Mouse (Mus musculus): Measurements from ENCODE around the gene Cmtm2a. TPM values are rescaled to one million over a fixed set of nuclear protein-coding genes. Genes with fewer than 3 reads are reported as not detected.
A peak's percentile ranks its signal among the peaks of the same experiment; 100 is the strongest.
"Not testable (repeated sequence)": the region's sequence is repeated elsewhere in the genome, so short reads cannot be mapped to it uniquely, and the experiment has no call there.

The Cmtm2a gene
- polyA plus RNA-seq, 1 experiment from 2014 or later, result not detected

GRCm38 (mm10) chr8:104332665-104333631 is 40.0 kb upstream of the Cmtm2a start:
- H3K27me3 ChIP-seq, result no peaks in the 10 kb centered on the region
- 77% methylated on average over 5 of the region's 5 CpGs for WGBS
- H3K9ac ChIP-seq (replicated peaks), result no peak overlapping the region
- H3K4me3 ChIP-seq, result no peak overlapping the region
- no peaks in the 10 kb centered on the region for H3K4me1 ChIP-seq
- H3K36me3 ChIP-seq, result no peaks in the 10 kb centered on the region
- no peak for ATAC-seq (replicated peaks)
- H3K4me2 ChIP-seq (replicated peaks), result no peak overlapping the region
- H3K9me3 ChIP-seq, result no peaks in the 10 kb centered on the region
- no peak overlapping the region for H3K27ac ChIP-seq (replicated peaks)

GRCm38 (mm10) chr8:104321930-104322329 is 28.9 kb upstream of the Cmtm2a start, which contains the start of gene Cmtm2b:
Gene Cmtm2b, plus strand, starts transcription at chr8:104322230.
- not testable (repeated sequence) for H3K9me3 ChIP-seq; H3K27me3 ChIP-seq; H3K36me3 ChIP-seq; H3K4me2 ChIP-seq (replicated peaks); H3K9ac ChIP-seq (replicated peaks); H3K27ac ChIP-seq (replicated peaks); H3K4me3 ChIP-seq; H3K4me1 ChIP-seq; ATAC-seq (replicated peaks)
- 91% methylated on average over 12 of the region's 12 CpGs for WGBS

- H3K9ac ChIP-seq (replicated peaks); H3K9me3 ChIP-seq; H3K36me3 ChIP-seq; H3K4me3 ChIP-seq; H3K4me1 ChIP-seq; H3K27ac ChIP-seq (replicated peaks); H3K4me2 ChIP-seq (replicated peaks); H3K27me3 ChIP-seq; ATAC-seq (replicated peaks): not testable (repeated sequence)
- WGBS, result 84% methylated on average over 9 of the region's 11 CpGs
Observed at GRCm38 (mm10) chr8:104321267-104321666, 28.3 kb upstream of the Cmtm2a start, which contains the start of gene Gm11020. Gene Gm11020, plus strand, starts transcription at chr8:104321567.

- Histone ChIP-seq H3K27ac (replicated peaks) (no peak overlapping the region), H3K9me3 (no peaks in the 10 kb centered on the region), H3K27me3 (no peaks in the 10 kb centered on the region), H3K4me1 (no peaks in the 10 kb centered on the region), H3K9ac (replicated peaks) (no peak overlapping the region), H3K4me3 (no peak overlapping the region), H3K4me2 (replicated peaks) (no peak overlapping the region), H3K36me3 (no peaks in the 10 kb centered on the region)
- ATAC-seq (replicated peaks), result no peak
- WGBS, result 70% methylated on average over 4 of the region's 4 CpGs
Observed at GRCm38 (mm10) chr8:104313311-104313710, 20.3 kb upstream of the Cmtm2a start.

GRCm38 (mm10) chr8:104312023-104312422 is 19.0 kb upstream of the Cmtm2a start:
- H3K4me3 ChIP-seq; H3K4me1 ChIP-seq; H3K9ac ChIP-seq (replicated peaks); H3K9me3 ChIP-seq; H3K4me2 ChIP-seq (replicated peaks); H3K36me3 ChIP-seq; H3K27me3 ChIP-seq; ATAC-seq (replicated peaks); H3K27ac ChIP-seq (replicated peaks): not testable (repeated sequence)
- WGBS, result 94% methylated on average over 3 of the region's 3 CpGs

- not testable (repeated sequence) for ATAC-seq (replicated peaks); H3K27me3 ChIP-seq; H3K4me1 ChIP-seq; H3K9me3 ChIP-seq; H3K4me3 ChIP-seq; H3K36me3 ChIP-seq; H3K9ac ChIP-seq (replicated peaks); H3K4me2 ChIP-seq (replicated peaks); H3K27ac ChIP-seq (replicated peaks)
- WGBS, result 92% methylated on average over 36 of the region's 36 CpGs
Observed at GRCm38 (mm10) chr8:104309441-104310155, 16.6 kb upstream of the Cmtm2a start, which contains the start of the genes Gm45711 and Cmtm1. Gene Gm45711, minus strand, starts transcription at chr8:104310081. Gene Cmtm1, minus strand, starts transcription at chr8:104310145.

GRCm38 (mm10) chr8:104308341-104308740 is 15.4 kb upstream of the Cmtm2a start:
- H3K27me3 ChIP-seq; H3K36me3 ChIP-seq; H3K27ac ChIP-seq (replicated peaks); ATAC-seq (replicated peaks); H3K9me3 ChIP-seq; H3K4me2 ChIP-seq (replicated peaks); H3K4me3 ChIP-seq; H3K4me1 ChIP-seq; H3K9ac ChIP-seq (replicated peaks): not testable (repeated sequence)
- 74% methylated on average over 6 of the region's 6 CpGs for WGBS

GRCm38 (mm10) chr8:104304962-104305361 is 12.0 kb upstream of the Cmtm2a start:
- Histone ChIP-seq H3K36me3 (no peaks in the 10 kb centered on the region), H3K9ac (replicated peaks) (no peak overlapping the region), H3K9me3 (no peaks in the 10 kb centered on the region), H3K27me3 (no peaks in the 10 kb centered on the region), H3K4me3 (no peak overlapping the region), H3K27ac (replicated peaks) (no peak overlapping the region), H3K4me1 (peaks cover 14% of the 10 kb centered on the region), H3K4me2 (replicated peaks) (no peak overlapping the region)
- 90% methylated on average over 11 of the region's 11 CpGs for WGBS
- ATAC-seq (replicated peaks), result no peak

- H3K9me3 ChIP-seq; H3K9ac ChIP-seq (replicated peaks); ATAC-seq (replicated peaks); H3K27me3 ChIP-seq; H3K27ac ChIP-seq (replicated peaks); H3K4me3 ChIP-seq; H3K4me2 ChIP-seq (replicated peaks); H3K36me3 ChIP-seq: not testable (repeated sequence)
- H3K4me1 ChIP-seq, result peaks cover 14% of the 10 kb centered on the region
- WGBS, result 95% methylated on average over 4 of the region's 4 CpGs
Observed at GRCm38 (mm10) chr8:104302536-104302935, 9.6 kb upstream of the Cmtm2a start.

GRCm38 (mm10) chr8:104301577-104301976 is 8.6 kb upstream of the Cmtm2a start:
- not testable (repeated sequence) for H3K36me3 ChIP-seq; H3K4me3 ChIP-seq; H3K27me3 ChIP-seq; H3K9me3 ChIP-seq; H3K9ac ChIP-seq (replicated peaks); H3K4me2 ChIP-seq (replicated peaks)
- peak; percentile 88 for ATAC-seq (replicated peaks)
- Histone ChIP-seq H3K27ac (replicated peaks) (0 out of 2 replicates have a peak overlapping the region, but pooled peaks have one; percentile 11), H3K4me1 (peaks cover 14% of the 10 kb centered on the region)
- WGBS, result 0% methylated on average over 3 of the region's 3 CpGs

GRCm38 (mm10) chr8:104294396-104294795 is 1.4 kb upstream of the Cmtm2a start:
- no peak overlapping the region for H3K27ac ChIP-seq (replicated peaks)
- H3K9ac ChIP-seq (replicated peaks), result no peak overlapping the region
- H3K9me3 ChIP-seq, result no peaks in the 10 kb centered on the region
- H3K4me2 ChIP-seq (replicated peaks), result no peak overlapping the region
- H3K4me1 ChIP-seq, result no peaks in the 10 kb centered on the region
- H3K27me3 ChIP-seq, result no peaks in the 10 kb centered on the region
- 85% methylated on average over 1 of the region's 1 CpGs for WGBS
- no peak overlapping the region for H3K4me3 ChIP-seq
- H3K36me3 ChIP-seq, result no peaks in the 10 kb centered on the region
- ATAC-seq (replicated peaks), result no peak

- Histone ChIP-seq H3K27ac (replicated peaks) (no peak overlapping the region), H3K9me3 (no peaks in the 10 kb centered on the region), H3K4me2 (replicated peaks) (no peak overlapping the region), H3K9ac (replicated peaks) (no peak overlapping the region), H3K27me3 (no peaks in the 10 kb centered on the region), H3K4me3 (no peak overlapping the region), H3K4me1 (no peaks in the 10 kb centered on the region), H3K36me3 (peaks cover 3% of the 10 kb centered on the region; the same call in 1 of the 2 replicates)
- WGBS, result 86% methylated on average over 6 of the region's 6 CpGs
- no peak for ATAC-seq (replicated peaks)
Observed at GRCm38 (mm10) chr8:104268937-104269440, 24.0 kb downstream of the Cmtm2a start.

Data from forebrain, embryonic 15.5 days (tissue).